Mouse (Mus musculus) CH12.LX (cell line): ENCODE measurements around the gene Gns. TPM values are rescaled to one million over a fixed set of nuclear protein-coding genes. Genes with fewer than 3 reads are reported as not detected.

Source experiments
- DNase-seq: peaks from one replicate; pipeline ENCODE4 v3.0.0-alpha.2; 2013; ENCODE audit errors: extremely low read depth
- H3K27ac ChIP-seq: 2 replicates; pipeline ENCODE4 v1.5.1; 2012; ENCODE audit warnings: low read depth, mild to moderate bottlenecking, control low read depth, moderate library complexity; ENCODE audit not compliant: insufficient read depth
- H3K27me3 ChIP-seq: replicated peaks from 2 replicates; pipeline ENCODE3; 2012; ENCODE audit warnings: inconsistent platforms
- H3K36me3 ChIP-seq, 2 experiments: replicated peaks in 1 of 2; 2 replicates each; pipeline versions ENCODE3 to v1.6.1; 2012; ENCODE audit warnings: inconsistent platforms in 1 of 2, low read length in 1 of 2, mild to moderate bottlenecking in 1 of 2, mixed read lengths in 1 of 2, moderate library complexity in 1 of 2; ENCODE audit not compliant: control insufficient read depth in 1 of 2, insufficient read depth in 1 of 2
- H3K4me1 ChIP-seq, 2 experiments: 2 replicates each; pipeline ENCODE4 v1.6.1; 2012; ENCODE audit warnings: inconsistent platforms in 1 of 2, moderate library complexity in 1 of 2; ENCODE audit not compliant: insufficient read depth in 2 of 2, control insufficient read depth in 1 of 2
- H3K4me2 ChIP-seq: 2 replicates; pipeline ENCODE4 v1.6.1; 2012; ENCODE audit warnings: low read depth, mild to moderate bottlenecking, control low read depth; ENCODE audit not compliant: poor library complexity, insufficient read depth, severe bottlenecking
- H3K4me3 ChIP-seq, 3 experiments: fragments of 150-350 bp in 1 of 3; sonication (generic) in 1 of 3; replicated peaks in 1 of 3; 2 replicates each; pipeline versions ENCODE3 to v1.5.1; 2011 to 2012; ENCODE audit warnings: low read depth in 2 of 3, low read length in 2 of 3, mild to moderate bottlenecking in 2 of 3, moderate library complexity in 2 of 3, control low read depth in 1 of 3, improper control_type of control experiment in 1 of 3, inconsistent platforms in 1 of 3, mixed read lengths in 1 of 3; ENCODE audit not compliant: poor library complexity in 1 of 3
- H3K79me2 ChIP-seq: replicated peaks from 2 replicates; pipeline ENCODE4 v1.6.1; 2012; ENCODE audit warnings: mild to moderate bottlenecking, moderate library complexity; ENCODE audit not compliant: control insufficient read depth, poor library complexity, insufficient read depth, severe bottlenecking; ENCODE audit errors: extremely low read depth
- H3K9ac ChIP-seq: 2 replicates; pipeline ENCODE4 v1.6.1; 2012; ENCODE audit warnings: low read depth, mild to moderate bottlenecking, control low read depth, moderate library complexity; ENCODE audit not compliant: insufficient read depth
- H3K9me3 ChIP-seq: replicated peaks from 2 replicates; pipeline ENCODE3; 2012; ENCODE audit warnings: low read length, inconsistent platforms, mixed read lengths
- CHD1 ChIP-seq: IDR thresholded peaks from 2 replicates; pipeline ENCODE4 v1.6.1; 2012; ENCODE audit warnings: low read depth, low read length, improper control_type of control experiment, inconsistent platforms
- CHD2 ChIP-seq: IDR thresholded peaks from 2 replicates; pipeline ENCODE4 v1.6.1; 2011; ENCODE audit warnings: low read length, improper control_type of control experiment
- E2F4 ChIP-seq: IDR thresholded peaks from 2 replicates; pipeline ENCODE4 v1.6.1; 2011; ENCODE audit warnings: low read depth, low read length, improper control_type of control experiment; ENCODE audit not compliant: insufficient replicate concordance
- EP300 ChIP-seq: IDR thresholded peaks from 2 replicates; pipeline ENCODE4 v1.6.1; 2011; ENCODE audit warnings: low read length, improper control_type of control experiment
- ETS1 ChIP-seq: conservative IDR thresholded peaks from 2 replicates; pipeline ENCODE4 v1.6.1; 2012; ENCODE audit warnings: low read depth, mild to moderate bottlenecking, inconsistent platforms, low read length, improper control_type of control experiment, moderate library complexity
- HCFC1 ChIP-seq: IDR thresholded peaks from 2 replicates; pipeline ENCODE4 v1.6.1; 2012; ENCODE audit warnings: low read depth, mild to moderate bottlenecking, inconsistent platforms, low read length, improper control_type of control experiment
- JUN ChIP-seq: IDR thresholded peaks from 2 replicates; pipeline ENCODE4 v1.6.1; 2011; ENCODE audit warnings: low read depth, mild to moderate bottlenecking, low read length, improper control_type of control experiment, moderate library complexity; ENCODE audit not compliant: insufficient read depth
- JUND ChIP-seq: conservative IDR thresholded peaks from 2 replicates; pipeline ENCODE4 v1.6.1; 2011; ENCODE audit warnings: low read depth, low read length, improper control_type of control experiment
- KAT2A ChIP-seq: IDR thresholded peaks from 2 replicates; pipeline ENCODE4 v1.6.1; 2012; ENCODE audit warnings: low read length, improper control_type of control experiment, inconsistent platforms; ENCODE audit not compliant: insufficient replicate concordance
- MAZ ChIP-seq: IDR thresholded peaks from 2 replicates; pipeline ENCODE4 v1.6.1; 2012; ENCODE audit warnings: low read depth, mild to moderate bottlenecking, inconsistent platforms, low read length, improper control_type of control experiment, moderate library complexity
- MEF2A ChIP-seq: IDR thresholded peaks from 2 replicates; pipeline ENCODE4 v1.6.1; 2014; ENCODE audit warnings: low read depth, mild to moderate bottlenecking, inconsistent platforms, low read length, improper control_type of control experiment, borderline replicate concordance
- NRF1 ChIP-seq: IDR thresholded peaks from 2 replicates; pipeline ENCODE4 v1.6.1; 2014; ENCODE audit warnings: low read depth, mild to moderate bottlenecking, inconsistent platforms, low read length, improper control_type of control experiment, moderate library complexity
- POLR2A ChIP-seq: IDR thresholded peaks from 2 replicates; pipeline ENCODE4 v1.6.1; 2011; ENCODE audit warnings: low read depth, mild to moderate bottlenecking, improper control_type of control experiment, low read length
- POLR2AphosphoS2 ChIP-seq: IDR thresholded peaks from 2 replicates; pipeline ENCODE4 v1.6.1; 2011; ENCODE audit warnings: low read depth, low read length, improper control_type of control experiment
- RCOR1 ChIP-seq: conservative IDR thresholded peaks from 2 replicates; pipeline ENCODE4 v1.6.1; 2012; ENCODE audit warnings: low read depth, mild to moderate bottlenecking, inconsistent platforms, low read length, improper control_type of control experiment
- SIN3A ChIP-seq: IDR thresholded peaks from 2 replicates; pipeline ENCODE4 v1.6.1; 2012; ENCODE audit warnings: low read length, improper control_type of control experiment, inconsistent platforms
- SMC3 ChIP-seq: IDR thresholded peaks from 2 replicates; pipeline ENCODE4 v1.6.1; 2011; ENCODE audit warnings: low read depth, low read length, improper control_type of control experiment
- USF1 ChIP-seq: IDR thresholded peaks from 2 replicates; pipeline ENCODE4 v1.6.1; 2014; ENCODE audit warnings: low read depth, mild to moderate bottlenecking, inconsistent platforms, low read length, improper control_type of control experiment
- USF2 ChIP-seq: conservative IDR thresholded peaks from 2 replicates; pipeline ENCODE4 v1.6.1; 2011; ENCODE audit warnings: low read depth, low read length, improper control_type of control experiment
- ZMIZ1 ChIP-seq: IDR thresholded peaks from 2 replicates; pipeline ENCODE4 v1.6.1; 2012; ENCODE audit warnings: low read depth, mild to moderate bottlenecking, inconsistent platforms, low read length, improper control_type of control experiment
- ZNF384 ChIP-seq: IDR thresholded peaks from 2 replicates; pipeline ENCODE4 v1.6.1; 2012; ENCODE audit warnings: low read depth, low read length, improper control_type of control experiment, inconsistent platforms
- dilution Hi-C: fragments of 300-500 bp; cut with MboI; formaldehyde crosslinking; loops from 2 replicates; pipeline ENCODE4 v1.14.3; 2020; ENCODE audit warnings: low sequenced_read_pairs; ENCODE audit not compliant: extremely low pct_unique_long_range_greater_than_20kb, extremely low pct_ligation_motif_present
- in situ Hi-C: fragments of 300-500 bp; cut with MboI; formaldehyde crosslinking; loops from 3 replicates; pipeline ENCODE4 v1.14.3; 2019; ENCODE audit warnings: low sequenced_read_pairs, low pct_ligation_motif_present, low pct_unique_long_range_greater_than_20kb, mixed read lengths
- polyA plus RNA-seq: library from polyadenylated mRNA; unstranded; fragments of >175 nt; gene quantifications from 2 replicates; pipeline ENCODE4 v1.2.1, GENCODE M21; 2012; ENCODE audit warnings: low read depth; ENCODE audit not compliant: insufficient read length
- total RNA-seq, 2 experiments: library from RNA; depleted of rRNA; stranded (reverse); fragments of 300-350 nt in 1 of 2; fragments of >200 nt in 1 of 2; gene quantifications; 2 replicates each; pipeline ENCODE4 v1.2.3; 2012 to 2014

Gns gene
- total and polyA plus RNA-seq, 3 experiments, result 28.7 to 104 (median 58.2) TPM

- Histone ChIP-seq H3K9ac (no peak overlapping the region), H3K79me2 (no peaks in the 10 kb centered on the region), H3K27me3 (no peaks in the 10 kb centered on the region), H3K27ac (no peak overlapping the region), H3K4me1 (no peaks in the 10 kb centered on the region), H3K9me3 (peaks cover 2% of the 10 kb centered on the region), H3K36me3 (no peaks in the 10 kb centered on the region), H3K4me3 (no peak overlapping the region), H3K4me2 (no peak overlapping the region)
- dilution Hi-C loops, result no loop called here
- TF ChIP-seq POLR2A (no peak), ZNF384 (no peak), E2F4 (no peak)
- in situ Hi-C loops, result no loop called here
- no peak for DNase-seq
Measured at GRCm38 (mm10) chr10:121318397-121318950, 46.4 kb upstream of the Gns start.

- Histone ChIP-seq H3K9me3 (no peaks in the 10 kb centered on the region), H3K9ac (no peak overlapping the region), H3K4me2 (no peak overlapping the region), H3K36me3 (no peaks in the 10 kb centered on the region), H3K27me3 (no peaks in the 10 kb centered on the region), H3K27ac (no peak overlapping the region), H3K4me3 (no peak overlapping the region), H3K79me2 (no peaks in the 10 kb centered on the region), H3K4me1 (no peaks in the 10 kb centered on the region)
- TF ChIP-seq MAZ (no peak), USF2 (no peak), CHD2 (no peak), CHD1 (no peak), JUND (no peak), SIN3A (no peak), MEF2A (no peak), ZNF384 (no peak), ETS1 (no peak), RCOR1 (no peak), POLR2AphosphoS2 (no peak), USF1 (no peak), EP300 (no peak), KAT2A (no peak), JUN (no peak), HCFC1 (no peak), SMC3 (no peak), NRF1 (no peak), ZMIZ1 (no peak)
- dilution Hi-C loops, result no loop called here
- no peak for DNase-seq
- in situ Hi-C loops, result no loop called here
Measured at GRCm38 (mm10) chr10:121323493-121323892, 41.4 kb upstream of the Gns start.
